Mouse (Mus musculus) lung, postnatal 0 days (tissue): ENCODE results near the gene Tmem51.

Experiments
- CTCF ChIP-seq: IDR thresholded peaks from 2 replicates; pipeline ENCODE4 v1.5.1; 2016; ENCODE audit warnings: antibody characterized with exemption, mild to moderate bottlenecking
- EP300 ChIP-seq: IDR thresholded peaks from 2 replicates; pipeline ENCODE4 v1.6.1; 2016; ENCODE audit warnings: antibody characterized with exemption, mild to moderate bottlenecking, control low read depth

DNA sequence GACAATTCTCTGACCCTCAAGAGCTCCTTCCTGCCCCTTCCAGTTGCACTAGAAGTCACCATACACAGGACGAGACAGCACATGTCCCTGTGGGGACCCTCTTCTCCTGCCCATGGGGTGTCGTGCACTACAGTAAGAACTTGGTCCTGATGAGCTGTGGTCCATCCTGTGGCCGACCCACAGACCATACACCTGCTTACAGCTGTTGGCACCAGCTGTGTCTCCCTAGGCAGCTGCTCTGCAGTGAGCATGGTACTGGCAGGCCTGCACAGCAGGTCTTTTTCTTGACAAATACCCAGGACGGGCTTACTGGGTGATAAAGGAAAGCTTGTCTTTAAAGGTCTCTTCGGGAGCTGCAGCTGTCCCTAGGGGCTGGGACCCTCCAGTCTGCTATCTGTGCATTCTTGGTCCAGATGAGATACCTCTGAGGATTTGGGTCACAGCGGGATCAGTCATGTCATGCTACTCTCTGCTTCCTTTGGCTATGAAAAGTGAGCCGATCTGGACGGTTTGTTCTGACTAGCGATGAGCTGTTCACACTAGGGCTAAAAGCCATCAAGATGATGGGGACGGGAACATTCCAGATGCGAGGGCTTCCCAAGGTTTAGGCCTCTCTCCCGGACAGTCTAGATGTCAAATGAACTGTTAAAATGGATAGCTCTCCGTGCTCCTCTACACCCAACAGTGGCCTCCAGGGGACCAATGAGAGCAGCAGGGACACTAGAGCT is 24.8 kb downstream of the Tmem51 start:
- no peak for TF ChIP-seq CTCF
- TF ChIP-seq EP300 = no peak
